Mouse (Mus musculus): Measurements from ENCODE around the gene Axl. TPM values are rescaled to one million over a fixed set of nuclear protein-coding genes. Genes with fewer than 3 reads are reported as not detected.

The Axl gene
- polyA plus RNA-seq (2015; fragmentation: Nextera tagmentation; extraction: Ambion mirVana), result 53.6 and 55.1 TPM in 2 replicates

DNA sequence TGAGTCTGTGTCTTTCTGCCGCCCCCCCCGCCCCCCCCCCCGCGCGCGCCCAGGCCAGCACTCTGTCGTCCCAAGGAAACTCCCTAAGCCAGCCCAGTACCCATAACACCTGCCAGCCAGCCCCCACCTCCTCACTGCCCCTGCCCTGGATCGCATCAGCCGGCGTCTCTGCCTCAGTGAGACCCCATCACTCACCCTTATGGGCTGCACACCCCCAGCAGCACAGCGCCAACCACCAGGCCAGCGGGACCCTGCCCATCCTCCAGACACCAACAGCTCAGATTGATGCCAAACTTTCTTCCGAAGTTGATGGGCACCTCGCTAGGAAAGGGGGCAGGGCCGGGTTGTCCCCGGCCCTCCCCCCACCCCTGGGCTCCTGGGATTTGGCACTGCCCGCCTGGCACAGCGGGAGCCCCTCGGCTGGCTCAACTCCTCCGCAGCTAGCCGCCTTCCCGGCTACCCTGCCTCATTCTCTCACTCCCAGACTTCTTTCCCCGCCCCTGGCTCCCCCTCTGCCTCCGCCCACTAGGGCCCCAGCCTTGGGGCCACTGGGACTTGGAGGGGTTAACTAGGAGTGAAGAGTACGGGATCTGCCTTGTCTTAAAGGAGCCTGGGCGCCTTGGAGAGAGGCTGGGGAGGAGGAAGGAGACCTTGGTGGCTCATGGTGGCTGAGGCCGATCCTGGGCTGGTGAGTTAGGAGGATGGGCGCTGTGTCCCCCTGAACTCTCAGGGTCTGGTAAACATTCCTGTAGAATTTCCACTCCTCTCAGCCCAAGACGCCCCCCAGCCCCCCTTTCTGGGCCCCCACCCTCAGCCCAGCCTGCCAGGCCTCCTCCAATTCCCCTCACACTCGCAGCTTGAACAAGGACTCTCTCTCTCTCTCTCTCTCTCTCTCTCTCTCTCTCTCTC, at the start of gene Axl:
Gene Axl, minus strand, starts transcription at position 486 of the 909 bp plus-strand sequence.
- Histone ChIP-seq H3K4me3 (ENCODE audit: low read length) (peak within 1 kb of the TSS; percentile 62), H3K4me2 (ENCODE audit: low read depth, low read length) (peak within 1 kb of the TSS; percentile 82), H3K9ac (ENCODE audit: low read length) (peak within 1 kb of the TSS; percentile 70), H3K9me3 (ENCODE audit: control insufficient read depth, low read length) (no peaks in the 10 kb centered on the region), H3K36me3 (ENCODE audit: control insufficient read depth, insufficient read depth, low read length) (no peaks in the 10 kb centered on the region), H3K4me1 (replicated peaks; ENCODE audit: control insufficient read depth, insufficient read depth, low read length) (peaks cover 12% of the 10 kb centered on the region), H3K27ac (ENCODE audit: low read length) (peak within 1 kb of the TSS; percentile 49; the same call in 1 of the 2 replicates), H3K27me3 (ENCODE audit: control insufficient read depth, insufficient read depth, low read depth, low read length) (no peaks in the 10 kb centered on the region)
- peak; percentile 93 for ATAC-seq (ENCODE audit: low read depth)
- 1% methylated on average over 27 of the region's 30 CpGs for WGBS

DNA sequence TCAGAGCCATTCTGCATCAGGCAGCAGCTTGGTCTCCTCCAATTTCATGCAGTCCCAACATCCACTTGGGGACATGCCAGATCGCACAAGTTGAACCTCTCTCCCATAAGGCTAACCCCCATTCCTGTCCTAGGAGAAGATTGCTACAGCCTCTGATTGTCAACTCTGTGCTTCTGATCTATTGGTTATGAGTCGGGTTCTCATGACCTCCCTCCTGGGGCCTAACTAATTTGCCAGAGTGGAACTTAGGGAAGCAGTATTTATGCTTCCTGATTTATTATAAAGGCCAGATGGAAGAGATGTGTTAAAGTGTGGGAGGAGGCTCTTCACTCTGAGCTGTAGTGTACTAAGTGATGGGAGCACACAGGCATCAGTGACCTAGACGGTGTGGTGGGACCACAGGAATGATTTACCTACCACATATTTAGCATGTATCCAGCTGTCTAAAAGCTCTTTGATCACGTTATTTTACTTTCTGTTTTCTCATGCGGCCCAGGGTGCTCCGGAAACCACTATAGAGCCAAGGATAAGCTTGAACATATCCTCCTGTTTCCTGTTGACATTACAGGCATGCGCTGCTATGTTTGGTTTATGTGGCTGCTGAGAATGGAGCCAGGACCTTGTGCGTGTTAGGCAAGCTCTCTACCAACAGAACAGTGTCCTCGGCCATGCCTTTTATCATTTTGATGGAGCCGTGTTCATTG, 46.8 kb upstream of the Axl start:
- Histone ChIP-seq H3K4me3 (ENCODE audit: low read length) (no peak overlapping the region), H3K27me3 (ENCODE audit: control insufficient read depth, insufficient read depth, low read depth, low read length) (no peaks in the 10 kb centered on the region), H3K4me1 (replicated peaks; ENCODE audit: control insufficient read depth, insufficient read depth, low read length) (peaks cover 8% of the 10 kb centered on the region), H3K9ac (ENCODE audit: low read length) (no peak overlapping the region), H3K9me3 (ENCODE audit: control insufficient read depth, low read length) (no peaks in the 10 kb centered on the region), H3K36me3 (ENCODE audit: control insufficient read depth, insufficient read depth, low read length) (no peaks in the 10 kb centered on the region), H3K4me2 (ENCODE audit: low read depth, low read length) (0 out of 2 replicates have a peak overlapping the region, but pooled peaks have one; percentile 3), H3K27ac (ENCODE audit: low read length) (peak overlapping the region; percentile 65)
- WGBS, result 42% methylated on average over 10 of the region's 10 CpGs
- ATAC-seq (ENCODE audit: low read depth), result peak; percentile 88

DNA sequence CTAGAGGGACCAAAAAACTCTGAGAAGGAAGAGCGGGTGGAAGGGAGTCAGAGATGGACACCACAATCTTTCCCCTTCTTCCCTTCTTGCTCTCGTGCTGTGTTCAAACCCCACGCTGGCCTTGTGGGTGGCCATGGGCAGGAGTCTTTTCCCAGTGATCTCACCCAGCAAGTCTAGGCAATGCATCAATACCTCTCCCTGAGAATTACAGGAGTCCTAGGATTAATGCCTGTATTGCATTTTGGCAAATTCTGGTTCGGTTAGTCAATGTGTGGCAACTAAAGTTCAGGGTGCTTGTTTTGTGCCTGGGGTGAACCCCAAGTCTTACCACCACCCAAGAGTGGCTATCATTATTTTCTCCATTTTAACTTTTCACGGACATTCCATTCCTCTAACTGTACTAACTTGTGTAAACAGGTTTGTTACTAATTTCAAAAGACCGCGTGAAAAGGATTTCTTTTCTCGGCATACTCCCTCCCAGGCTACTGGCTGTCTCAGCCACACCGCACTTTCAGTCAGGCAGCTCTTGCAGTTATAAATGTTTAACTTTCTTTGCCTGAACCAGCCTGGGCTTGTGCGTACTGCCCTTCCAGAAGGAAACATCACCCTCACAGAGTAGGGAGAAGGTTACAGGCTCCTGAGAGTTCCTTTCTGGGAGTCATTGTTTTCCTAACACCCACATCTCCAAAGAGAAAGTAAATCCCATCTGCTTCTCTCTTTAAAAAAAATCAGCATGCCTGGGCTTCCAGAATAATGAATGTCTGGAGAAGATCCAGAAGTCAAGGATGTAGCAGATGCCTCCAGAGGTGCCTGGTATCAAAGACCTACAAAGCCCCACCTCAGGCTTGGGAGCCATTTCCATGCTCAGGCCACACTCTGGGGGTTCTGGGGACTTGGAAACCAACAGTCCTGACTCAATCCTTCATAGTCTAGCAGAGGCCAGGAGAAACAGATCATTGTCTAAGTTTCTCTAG, 43.3 kb upstream of the Axl start:
- H3K4me3 ChIP-seq (ENCODE audit: low read length), result no peak overlapping the region
- no peak overlapping the region for H3K9ac ChIP-seq (ENCODE audit: low read length)
- no peak overlapping the region for H3K27ac ChIP-seq (ENCODE audit: low read length)
- 52% methylated on average over 10 of the region's 10 CpGs for WGBS
- H3K4me1 ChIP-seq (replicated peaks; ENCODE audit: control insufficient read depth, insufficient read depth, low read length), result peaks cover 8% of the 10 kb centered on the region
- H3K9me3 ChIP-seq (ENCODE audit: control insufficient read depth, low read length), result no peaks in the 10 kb centered on the region
- ATAC-seq (ENCODE audit: low read depth), result no peak
- no peaks in the 10 kb centered on the region for H3K27me3 ChIP-seq (ENCODE audit: control insufficient read depth, insufficient read depth, low read depth, low read length)
- no peaks in the 10 kb centered on the region for H3K36me3 ChIP-seq (ENCODE audit: control insufficient read depth, insufficient read depth, low read length)
- H3K4me2 ChIP-seq (ENCODE audit: low read depth, low read length), result no peak overlapping the region

DNA sequence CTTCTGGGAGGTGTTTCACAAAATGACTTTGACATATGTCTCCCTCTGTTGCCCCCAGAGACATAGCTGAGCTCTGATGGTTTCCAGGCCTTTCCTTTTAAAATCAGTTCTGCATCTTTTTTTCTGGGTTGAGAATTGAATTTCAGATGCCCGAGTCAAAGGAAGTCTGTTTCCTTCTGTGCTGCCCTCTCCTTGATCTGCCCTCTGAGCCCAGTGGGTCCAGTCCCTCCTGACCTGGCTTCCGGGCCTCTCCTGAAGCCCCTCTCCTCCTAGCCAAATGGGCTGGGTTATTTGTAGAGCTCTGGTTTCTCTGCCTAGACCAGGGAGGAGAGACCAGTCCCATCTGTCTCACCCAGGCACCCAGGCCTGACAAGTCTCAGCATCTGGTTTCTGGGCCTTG, 41.7 kb upstream of the Axl start:
- H3K4me2 ChIP-seq (ENCODE audit: low read depth, low read length), result no peak overlapping the region
- no peak overlapping the region for H3K4me3 ChIP-seq (ENCODE audit: low read length)
- ATAC-seq (ENCODE audit: low read depth), result no peak
- WGBS, result 23% methylated on average over 2 of the region's 2 CpGs
- H3K9ac ChIP-seq (ENCODE audit: low read length), result no peak overlapping the region
- H3K36me3 ChIP-seq (ENCODE audit: control insufficient read depth, insufficient read depth, low read length), result no peaks in the 10 kb centered on the region
- H3K4me1 ChIP-seq (replicated peaks; ENCODE audit: control insufficient read depth, insufficient read depth, low read length), result peaks cover 3% of the 10 kb centered on the region
- no peak overlapping the region for H3K27ac ChIP-seq (ENCODE audit: low read length)
- no peaks in the 10 kb centered on the region for H3K27me3 ChIP-seq (ENCODE audit: control insufficient read depth, insufficient read depth, low read depth, low read length)
- H3K9me3 ChIP-seq (ENCODE audit: control insufficient read depth, low read length), result no peaks in the 10 kb centered on the region

DNA sequence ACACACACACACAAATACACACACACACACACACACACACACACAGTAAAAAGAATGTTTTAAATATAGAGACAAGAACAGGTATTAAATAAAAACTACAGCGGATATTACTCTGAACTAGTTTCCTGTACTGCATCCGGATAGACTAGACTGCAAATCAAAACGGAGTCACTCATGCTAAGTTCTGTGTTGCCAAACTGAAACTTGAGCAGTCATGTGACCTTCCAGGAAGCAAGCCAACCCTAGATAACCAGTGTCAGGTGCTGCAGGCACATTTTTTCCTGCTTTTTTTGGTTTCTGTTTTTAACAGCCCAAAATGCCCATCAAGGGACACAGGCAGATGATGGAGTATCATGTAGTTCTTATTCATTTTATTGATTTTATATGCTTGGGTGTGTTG, 38.7 kb upstream of the Axl start:
- no peaks in the 10 kb centered on the region for H3K27me3 ChIP-seq (ENCODE audit: control insufficient read depth, insufficient read depth, low read depth, low read length)
- H3K4me2 ChIP-seq (ENCODE audit: low read depth, low read length), result no peak overlapping the region
- H3K36me3 ChIP-seq (ENCODE audit: control insufficient read depth, insufficient read depth, low read length), result no peaks in the 10 kb centered on the region
- WGBS, result 31% methylated on average over 3 of the region's 3 CpGs
- no peak overlapping the region for H3K27ac ChIP-seq (ENCODE audit: low read length)
- H3K4me3 ChIP-seq (ENCODE audit: low read length), result no peak overlapping the region
- H3K9ac ChIP-seq (ENCODE audit: low read length), result no peak overlapping the region
- peak; percentile 69; the same call in 1 of the 2 replicates for ATAC-seq (ENCODE audit: low read depth)
- no peaks in the 10 kb centered on the region; the same call in 1 of the 2 replicates for H3K4me1 ChIP-seq (replicated peaks; ENCODE audit: control insufficient read depth, insufficient read depth, low read length)
- H3K9me3 ChIP-seq (ENCODE audit: control insufficient read depth, low read length), result no peaks in the 10 kb centered on the region

DNA sequence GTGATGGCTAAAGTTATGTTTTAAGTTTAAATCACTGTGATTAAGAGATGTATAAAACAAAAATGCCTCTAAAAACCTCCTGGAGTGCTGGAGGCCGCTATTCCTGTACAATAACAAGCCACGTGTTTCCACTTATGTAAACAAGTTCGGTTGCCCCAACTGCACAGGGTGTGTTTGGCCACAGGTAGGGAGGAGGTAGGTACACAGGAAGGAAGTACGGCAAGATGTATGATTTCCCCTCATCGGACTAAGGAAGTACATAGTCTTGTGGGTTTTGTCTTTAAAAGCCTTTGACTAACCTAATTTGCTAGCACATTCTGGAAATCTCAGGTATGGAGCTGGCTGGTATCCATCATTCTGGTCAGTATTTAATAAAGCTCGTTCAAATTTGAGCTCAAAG, 37.5 kb upstream of the Axl start:
- Histone ChIP-seq H3K4me1 (replicated peaks; ENCODE audit: control insufficient read depth, insufficient read depth, low read length) (no peaks in the 10 kb centered on the region), H3K9me3 (ENCODE audit: control insufficient read depth, low read length) (no peaks in the 10 kb centered on the region), H3K36me3 (ENCODE audit: control insufficient read depth, insufficient read depth, low read length) (no peaks in the 10 kb centered on the region), H3K9ac (ENCODE audit: low read length) (no peak overlapping the region), H3K4me3 (ENCODE audit: low read length) (no peak overlapping the region), H3K4me2 (ENCODE audit: low read depth, low read length) (no peak overlapping the region), H3K27ac (ENCODE audit: low read length) (no peak overlapping the region), H3K27me3 (ENCODE audit: control insufficient read depth, insufficient read depth, low read depth, low read length) (no peaks in the 10 kb centered on the region)
- 54% methylated on average over 6 of the region's 6 CpGs for WGBS
- ATAC-seq (ENCODE audit: low read depth), result no peak

DNA sequence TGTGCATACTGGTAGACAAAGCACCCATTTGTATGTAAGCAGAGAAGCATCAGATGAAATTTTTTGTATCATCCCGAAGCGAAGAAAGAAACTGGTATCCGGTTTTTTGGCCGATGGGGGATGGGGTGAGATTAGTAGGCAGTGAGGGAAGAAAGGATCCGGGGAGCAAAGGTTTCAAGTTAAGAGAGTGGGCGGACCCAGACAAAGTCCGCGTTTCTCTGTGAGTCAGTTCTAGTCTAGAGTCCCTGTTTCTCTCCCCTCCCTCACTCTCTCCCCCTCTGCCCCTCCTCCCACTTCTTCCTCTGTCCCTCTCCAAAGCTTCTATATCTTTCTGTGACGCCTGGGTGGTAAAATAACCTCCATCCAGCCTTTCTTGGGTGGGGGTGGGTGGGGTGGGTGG, 36.5 kb upstream of the Axl start:
- Histone ChIP-seq H3K9ac (ENCODE audit: low read length) (no peak overlapping the region), H3K4me1 (replicated peaks; ENCODE audit: control insufficient read depth, insufficient read depth, low read length) (no peaks in the 10 kb centered on the region), H3K4me3 (ENCODE audit: low read length) (no peak overlapping the region), H3K9me3 (ENCODE audit: control insufficient read depth, low read length) (no peaks in the 10 kb centered on the region), H3K27me3 (ENCODE audit: control insufficient read depth, insufficient read depth, low read depth, low read length) (no peaks in the 10 kb centered on the region), H3K27ac (ENCODE audit: low read length) (no peak overlapping the region), H3K4me2 (ENCODE audit: low read depth, low read length) (no peak overlapping the region), H3K36me3 (ENCODE audit: control insufficient read depth, insufficient read depth, low read length) (no peaks in the 10 kb centered on the region)
- ATAC-seq (ENCODE audit: low read depth), result no peak
- WGBS, result 52% methylated on average over 9 of the region's 9 CpGs

DNA sequence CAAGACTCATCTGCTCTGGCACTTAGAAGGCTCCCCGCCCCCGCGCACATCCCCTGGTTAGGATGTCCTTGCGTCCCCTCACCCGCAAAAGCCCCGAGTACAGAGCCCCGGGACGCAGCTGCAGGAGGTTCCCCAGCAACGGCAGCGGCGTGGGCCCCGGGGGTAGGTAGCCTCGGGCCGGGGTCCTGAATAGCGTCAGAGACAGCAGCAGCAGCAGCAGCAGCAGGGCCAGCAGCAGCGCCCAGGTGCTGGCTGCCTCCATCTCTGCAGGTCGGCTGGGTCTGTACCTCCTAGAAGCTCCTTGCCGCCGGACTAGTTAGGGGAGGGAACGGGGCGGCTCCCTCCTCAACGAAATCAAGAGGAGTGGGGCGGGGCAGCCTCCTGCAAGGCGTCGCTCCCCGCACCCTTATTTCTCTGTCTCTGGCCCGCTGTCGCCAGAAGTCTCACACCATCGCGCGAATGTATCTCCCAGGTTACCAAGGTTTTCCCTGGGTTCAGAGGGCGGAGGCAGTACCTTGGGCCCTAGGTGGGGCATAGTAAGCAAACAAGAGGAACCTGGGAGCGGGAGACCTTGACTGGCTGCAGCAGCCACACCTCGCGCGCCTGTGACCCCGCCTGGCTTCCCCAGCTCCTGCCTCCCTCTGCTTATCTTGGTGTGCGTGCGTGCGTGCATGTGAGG, 27.9 kb upstream of the Axl start, which contains the start of gene Cyp2s1:
Gene Cyp2s1, minus strand, starts transcription at position 673 of the 679 bp plus-strand sequence.
- ATAC-seq (ENCODE audit: low read depth), result peak; percentile 83
- under 1% methylated on average over 40 of the region's 40 CpGs for WGBS
- H3K9me3 ChIP-seq (ENCODE audit: control insufficient read depth, low read length), result no peaks in the 10 kb centered on the region
- H3K4me2 ChIP-seq (ENCODE audit: low read depth, low read length), result peak within 1 kb of the TSS; percentile 73
- H3K9ac ChIP-seq (ENCODE audit: low read length), result peak within 1 kb of the TSS; percentile 63
- H3K4me1 ChIP-seq (replicated peaks; ENCODE audit: control insufficient read depth, insufficient read depth, low read length), result peaks cover 10% of the 10 kb centered on the region
- H3K27me3 ChIP-seq (ENCODE audit: control insufficient read depth, insufficient read depth, low read depth, low read length), result peaks cover 23% of the 10 kb centered on the region
- 0 out of 2 replicates have a peak within 1 kb of the TSS, but pooled peaks have one; percentile 9 for H3K27ac ChIP-seq (ENCODE audit: low read length)
- H3K4me3 ChIP-seq (ENCODE audit: low read length), result peak within 1 kb of the TSS; percentile 44
- H3K36me3 ChIP-seq (ENCODE audit: control insufficient read depth, insufficient read depth, low read length), result no peaks in the 10 kb centered on the region
